Mouse (Mus musculus) kidney, embryonic 15.5 days (tissue): ENCODE data around the gene Hoxc6. TPM values are rescaled to one million over a fixed set of nuclear protein-coding genes. Genes with fewer than 3 reads are reported as not detected.

ENCODE experiments used
- ATAC-seq: fragments of 200-750 bp; cut with Nextera tagmentation; replicated peaks from 2 replicates; pipeline ENCODE4 v1.8.0; 2017; ENCODE audit warnings: moderate TSS enrichment; ENCODE audit not compliant: low FRiP score
- H3K27ac ChIP-seq: fragments of 300-500 bp; sonication (generic); 2 replicates; pipeline ENCODE4 v1.5.1; 2015; ENCODE audit warnings: mild to moderate bottlenecking, inconsistent platforms
- H3K27me3 ChIP-seq: fragments of 300-500 bp; sonication (generic); 2 replicates; pipeline ENCODE4 v1.6.1; 2015; ENCODE audit warnings: inconsistent platforms
- H3K36me3 ChIP-seq: fragments of 300-500 bp; sonication (generic); 2 replicates; pipeline ENCODE4 v1.6.1; 2015; ENCODE audit warnings: inconsistent platforms
- H3K4me1 ChIP-seq: fragments of 300-500 bp; sonication (generic); 2 replicates; pipeline ENCODE4 v1.6.1; 2015; ENCODE audit warnings: inconsistent platforms
- H3K4me2 ChIP-seq: fragments of 300-500 bp; sonication (generic); 2 replicates; pipeline ENCODE4 v1.6.1; 2015; ENCODE audit warnings: moderate library complexity, mild to moderate bottlenecking, inconsistent platforms
- H3K4me3 ChIP-seq: fragments of 300-500 bp; sonication (generic); replicated peaks from 2 replicates; pipeline ENCODE4 v1.5.1; 2015; ENCODE audit warnings: mild to moderate bottlenecking, inconsistent platforms
- H3K9ac ChIP-seq: fragments of 300-500 bp; sonication (generic); 2 replicates; pipeline ENCODE4 v1.6.1; 2015; ENCODE audit warnings: mild to moderate bottlenecking, inconsistent platforms
- H3K9me3 ChIP-seq: fragments of 300-500 bp; sonication (generic); replicated peaks from 2 replicates; pipeline ENCODE4 v1.6.1; 2016; ENCODE audit warnings: inconsistent platforms
- WGBS: fragments of 180-500 bp; shearing (Covaris S2); methylation state at CpG from one replicate; pipeline ENCODE4 v1.1.7; 2015; ENCODE audit warnings: mixed read lengths; 5-methylcytosine and 5-hydroxymethylcytosine counted together
- polyA plus RNA-seq: library from polyadenylated mRNA; unstranded; fragments of >200 nt; fragmentation: Nextera tagmentation; extraction: Ambion mirVana; gene quantifications from 2 replicates; pipeline ENCODE4 v1.2.1, GENCODE M21; 2015

Gene Hoxc6
- polyA plus RNA-seq, 1 experiment from 2014 or later = 10.9 TPM

- no peak for ATAC-seq
- peak overlapping the region; percentile 92 for H3K27ac ChIP-seq
- peak overlapping the region; percentile 35 for H3K4me3 ChIP-seq
- peaks cover 78% of the 10 kb centered on the region for H3K27me3 ChIP-seq
- no peaks in the 10 kb centered on the region for H3K9me3 ChIP-seq
- H3K9ac ChIP-seq = peak overlapping the region; percentile 51
- no peaks in the 10 kb centered on the region for H3K36me3 ChIP-seq
- H3K4me2 ChIP-seq = peak overlapping the region; percentile 55
- H3K4me1 ChIP-seq = peaks cover 95% of the 10 kb centered on the region
- WGBS = 2% methylated on average over 27 of the region's 27 CpGs
These were observed 11.4 kb downstream of the Hoxc6 start for GRCm38 (mm10) chr15:103009265-103010111.

DNA sequence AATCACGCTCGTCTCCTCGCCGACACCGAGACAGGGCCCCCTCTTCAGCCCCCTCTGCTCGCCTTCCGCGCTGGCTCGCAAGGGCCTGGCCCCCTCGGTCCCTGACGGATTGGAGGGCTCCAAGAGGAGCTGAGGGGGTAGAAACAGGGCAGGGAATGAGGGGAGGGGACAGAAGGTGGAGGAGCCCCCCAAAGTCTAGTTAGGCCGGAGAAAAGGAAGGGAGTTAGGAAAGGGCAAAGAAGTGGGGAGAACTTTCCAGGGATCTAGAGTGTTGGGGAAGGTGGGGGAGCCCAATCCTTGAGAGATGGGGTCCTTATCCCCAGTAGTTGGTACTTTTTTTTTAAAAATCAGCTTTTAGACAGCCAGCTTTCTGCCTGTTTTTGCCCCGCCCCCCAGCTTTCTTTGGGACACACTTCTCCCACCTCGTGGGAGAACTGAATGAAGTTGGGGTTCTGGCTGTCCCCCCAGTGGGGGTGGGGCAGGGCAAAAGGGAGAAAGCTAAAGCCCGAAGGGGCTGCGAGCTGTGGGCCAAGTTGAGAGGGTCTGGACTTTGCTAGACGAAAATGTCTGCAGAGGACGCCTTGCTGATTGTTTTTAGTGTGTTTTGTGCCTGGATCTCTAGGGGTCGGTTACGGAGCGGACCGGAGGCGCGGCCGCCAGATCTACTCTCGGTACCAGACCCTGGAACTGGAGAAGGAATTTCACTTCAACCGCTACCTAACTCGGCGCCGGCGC is 12.2 kb downstream of the Hoxc6 start:
- Histone ChIP-seq H3K9me3 (no peaks in the 10 kb centered on the region), H3K27ac (peak overlapping the region; percentile 92), H3K36me3 (no peaks in the 10 kb centered on the region), H3K27me3 (peaks cover 78% of the 10 kb centered on the region), H3K4me1 (peaks cover 95% of the 10 kb centered on the region), H3K4me2 (peak overlapping the region; percentile 55), H3K4me3 (peak overlapping the region; percentile 35), H3K9ac (peak overlapping the region; percentile 51)
- 0 out of 2 replicates have a peak, but pooled peaks have one; percentile 15 for ATAC-seq
- 3% methylated on average over 31 of the region's 31 CpGs for WGBS

GRCm38 (mm10) chr15:103010847-103011555 is 12.9 kb downstream of the Hoxc6 start:
- Histone ChIP-seq H3K27me3 (peaks cover 78% of the 10 kb centered on the region), H3K4me3 (peak overlapping the region; percentile 35)

DNA sequence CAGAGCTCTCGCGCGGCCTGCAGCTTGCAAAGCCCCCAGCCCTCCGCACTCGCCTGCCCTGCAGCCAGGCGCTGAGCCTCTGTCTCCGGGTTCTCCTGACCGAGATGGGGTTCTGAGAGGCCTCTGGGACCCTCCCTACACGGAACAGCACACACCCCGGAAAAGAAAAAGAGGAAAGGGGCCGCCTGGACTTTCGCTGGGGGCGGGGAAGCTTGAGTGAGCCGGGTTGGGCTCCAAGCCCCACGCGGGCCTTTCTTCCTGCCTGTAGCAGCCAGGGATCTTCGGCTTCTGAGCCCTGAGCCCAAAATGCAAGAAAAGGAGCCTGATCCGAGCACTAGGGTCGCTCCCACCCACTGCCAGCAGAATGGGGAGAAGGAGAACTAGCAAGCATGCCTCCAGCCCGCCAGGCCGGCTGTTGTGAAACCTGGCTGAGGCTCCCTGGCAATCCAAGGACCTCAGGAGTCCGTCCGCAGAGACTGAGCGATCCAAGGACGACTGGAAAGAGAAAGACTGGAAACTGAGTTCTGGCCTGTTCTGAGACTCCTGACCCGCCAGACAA is 13.9 kb downstream of the Hoxc6 start:
- peaks cover 80% of the 10 kb centered on the region for H3K27me3 ChIP-seq
- peak overlapping the region; percentile 46 for H3K4me2 ChIP-seq
- ATAC-seq = no peak
- H3K9ac ChIP-seq = peak overlapping the region; percentile 12
- WGBS = 21% methylated on average over 26 of the region's 26 CpGs
- peak overlapping the region; percentile 15; the same call in 1 of the 2 replicates for H3K4me3 ChIP-seq
- no peaks in the 10 kb centered on the region for H3K36me3 ChIP-seq
- peak overlapping the region; percentile 95 for H3K27ac ChIP-seq
- peaks cover 95% of the 10 kb centered on the region for H3K4me1 ChIP-seq
- H3K9me3 ChIP-seq = no peaks in the 10 kb centered on the region

More at GRCm38 (mm10) chr15:103010847-103011555, 12.9 kb downstream of the Hoxc6 start:
- ATAC-seq = no peak
- Histone ChIP-seq H3K9ac (peak overlapping the region; percentile 51), H3K4me1 (peaks cover 95% of the 10 kb centered on the region), H3K27ac (peak overlapping the region; percentile 92), H3K9me3 (no peaks in the 10 kb centered on the region), H3K4me2 (peak overlapping the region; percentile 55), H3K36me3 (no peaks in the 10 kb centered on the region)
- 8% methylated on average over 28 of the region's 28 CpGs for WGBS

DNA sequence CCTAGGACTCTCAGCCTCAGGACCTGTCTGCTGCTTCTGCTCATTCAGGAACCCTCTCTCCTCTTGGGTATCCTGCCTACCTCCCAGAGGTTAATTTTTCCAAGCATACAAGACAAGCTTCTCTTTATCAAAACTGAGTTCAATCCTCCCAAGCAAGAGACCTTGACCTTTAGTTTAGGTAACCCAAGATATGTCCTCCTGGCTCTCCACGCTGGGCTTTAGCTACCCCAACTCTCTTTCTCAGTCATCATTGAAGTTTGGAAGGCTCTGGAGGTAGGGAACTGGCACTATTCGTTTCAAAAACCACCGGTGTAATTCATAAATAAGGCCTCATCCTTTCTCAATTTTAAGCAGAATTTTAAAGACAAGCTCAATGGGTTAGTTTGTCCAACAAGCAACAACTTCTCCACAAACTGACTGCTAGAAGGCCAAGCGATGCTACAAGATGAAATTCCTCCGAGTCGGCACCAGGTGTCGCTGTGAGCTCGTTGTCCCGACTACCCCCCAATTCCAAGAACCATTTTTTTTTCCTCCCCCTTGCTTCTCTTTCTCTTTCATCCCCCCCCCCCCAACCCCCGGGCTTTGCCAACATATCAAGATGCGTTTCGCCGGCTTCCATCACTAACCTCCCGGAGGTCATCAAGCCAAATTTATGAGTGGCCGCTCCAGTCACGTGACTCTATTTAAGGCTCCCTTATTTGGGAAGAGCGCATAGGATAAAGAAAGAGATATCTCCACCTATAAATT is 15.4 kb downstream of the Hoxc6 start:
- peak overlapping the region; percentile 95 for H3K27ac ChIP-seq
- peak overlapping the region; percentile 44; the same call in 1 of the 2 replicates for H3K9ac ChIP-seq

DNA sequence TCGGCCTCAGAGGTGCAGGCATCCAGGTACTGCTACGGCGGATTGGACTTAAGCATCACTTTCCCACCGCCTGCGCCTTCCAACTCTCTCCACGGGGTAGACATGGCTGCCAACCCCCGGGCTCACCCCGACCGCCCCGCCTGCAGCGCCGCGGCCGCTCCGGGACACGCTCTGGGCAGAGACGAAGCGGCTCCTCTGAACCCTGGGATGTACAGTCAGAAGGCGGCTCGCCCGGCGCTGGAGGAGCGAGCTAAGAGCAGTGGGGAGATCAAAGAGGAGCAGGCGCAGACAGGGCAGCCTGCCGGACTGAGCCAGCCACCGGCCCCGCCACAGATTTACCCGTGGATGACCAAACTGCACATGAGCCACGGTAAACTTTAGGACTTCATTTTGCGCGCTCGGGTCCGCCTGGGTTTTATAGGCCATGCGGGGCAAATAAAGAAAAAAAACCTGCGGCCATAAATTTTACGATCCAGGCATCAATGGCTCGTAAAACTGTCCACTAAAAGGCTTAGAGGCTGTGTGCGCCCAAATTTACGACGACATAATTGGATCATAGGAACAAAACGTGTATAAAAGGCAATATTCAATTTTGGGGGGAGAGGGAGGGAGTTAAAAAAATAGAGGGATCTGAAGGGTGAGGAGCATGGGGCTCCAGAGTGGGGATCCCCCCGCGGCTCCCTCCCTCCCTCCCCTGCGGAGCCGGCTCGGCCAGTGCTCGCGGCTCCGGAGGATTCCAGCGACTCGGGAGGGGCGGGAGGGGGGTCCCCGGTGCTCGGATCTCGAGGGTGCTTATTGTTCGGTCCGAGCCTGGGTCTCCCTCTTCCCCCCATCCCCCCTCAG is 16.3 kb downstream of the Hoxc6 start:
- peak overlapping the region; percentile 44 for H3K9ac ChIP-seq

More for the DNA sequence above, 15.4 kb downstream of the Hoxc6 start:
- Histone ChIP-seq H3K9me3 (no peaks in the 10 kb centered on the region), H3K4me3 (peak overlapping the region; percentile 42), H3K4me1 (peaks cover 95% of the 10 kb centered on the region), H3K27me3 (peaks cover 75% of the 10 kb centered on the region), H3K4me2 (peak overlapping the region; percentile 81), H3K36me3 (no peaks in the 10 kb centered on the region)
- 6% methylated on average over 17 of the region's 17 CpGs for WGBS
- ATAC-seq = no peak

GRCm38 (mm10) chr15:103015009-103015399 is 16.9 kb downstream of the Hoxc6 start:
- Histone ChIP-seq H3K9me3 (no peaks in the 10 kb centered on the region), H3K27me3 (peaks cover 84% of the 10 kb centered on the region), H3K4me3 (peak overlapping the region; percentile 42), H3K4me1 (peaks cover 94% of the 10 kb centered on the region), H3K36me3 (no peaks in the 10 kb centered on the region), H3K9ac (peak overlapping the region; percentile 44), H3K27ac (peak overlapping the region; percentile 95), H3K4me2 (peak overlapping the region; percentile 81)
- no peak; the same call in 1 of the 2 replicates for ATAC-seq
- 4% methylated on average over 26 of the region's 28 CpGs for WGBS

More for the DNA sequence above, 16.3 kb downstream of the Hoxc6 start:
- Histone ChIP-seq H3K36me3 (no peaks in the 10 kb centered on the region), H3K27ac (peak overlapping the region; percentile 95), H3K4me1 (peaks cover 94% of the 10 kb centered on the region), H3K27me3 (peaks cover 84% of the 10 kb centered on the region), H3K4me3 (peak overlapping the region; percentile 42), H3K4me2 (peak overlapping the region; percentile 81), H3K9me3 (no peaks in the 10 kb centered on the region)
- peak; percentile 75 for ATAC-seq
- under 1% methylated on average over 49 of the region's 57 CpGs for WGBS

DNA sequence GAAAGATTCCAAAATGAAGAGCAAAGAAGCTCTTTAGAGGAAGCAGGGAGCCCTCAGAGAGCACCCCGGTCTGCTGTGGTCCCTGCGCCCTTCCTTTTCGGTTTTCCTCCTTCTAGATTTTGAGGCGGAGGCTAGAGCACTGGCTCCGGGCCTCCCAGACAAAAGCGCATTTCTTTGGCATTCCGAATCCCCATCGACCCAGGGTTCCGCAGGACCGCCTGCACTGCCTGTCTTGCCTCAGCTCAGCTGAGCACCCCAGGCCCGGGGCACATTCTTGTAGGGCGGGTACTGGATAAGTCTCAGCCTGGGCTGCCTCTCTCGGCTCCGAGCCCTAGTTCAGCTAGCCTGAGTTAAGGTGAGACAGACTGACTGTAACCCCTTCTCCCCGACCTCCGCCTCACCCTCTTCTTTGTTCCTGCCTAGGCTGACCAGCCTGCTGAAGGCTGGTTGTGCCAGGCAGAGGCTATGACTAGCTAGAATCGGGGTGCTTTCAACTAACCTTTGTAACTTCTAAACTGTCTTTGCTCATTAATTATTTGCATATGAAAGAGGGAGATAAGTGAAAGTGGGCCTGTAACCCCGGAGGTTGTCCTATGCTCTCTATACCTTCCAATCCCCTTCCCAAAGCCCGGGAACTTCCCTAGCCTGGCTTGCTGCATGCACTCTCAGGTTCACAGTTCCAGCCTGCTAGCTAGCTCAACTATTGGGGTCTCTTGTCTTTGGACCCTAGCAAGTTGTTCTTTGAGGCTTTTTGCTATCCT is 17.5 kb downstream of the Hoxc6 start:
- Histone ChIP-seq H3K27ac (peak overlapping the region; percentile 95), H3K36me3 (no peaks in the 10 kb centered on the region), H3K4me2 (peak overlapping the region; percentile 81), H3K9me3 (no peaks in the 10 kb centered on the region), H3K27me3 (peaks cover 84% of the 10 kb centered on the region), H3K9ac (peak overlapping the region; percentile 44; the same call in 1 of the 2 replicates), H3K4me1 (peaks cover 94% of the 10 kb centered on the region), H3K4me3 (peak overlapping the region; percentile 42)
- WGBS = 22% methylated on average over 19 of the region's 19 CpGs
- no peak for ATAC-seq

- peaks cover 95% of the 10 kb centered on the region for H3K4me1 ChIP-seq
- no peaks in the 10 kb centered on the region for H3K36me3 ChIP-seq
- H3K9ac ChIP-seq = no peak within 1 kb of the TSS
- H3K4me3 ChIP-seq = 0 out of 2 replicates have a peak within 1 kb of the TSS, but pooled peaks have one; percentile 4
- H3K9me3 ChIP-seq = no peaks in the 10 kb centered on the region
- peak within 1 kb of the TSS; percentile 56 for H3K27ac ChIP-seq
- H3K4me2 ChIP-seq = peak within 1 kb of the TSS; percentile 36
- 26% methylated on average over 9 of the region's 9 CpGs for WGBS
- H3K27me3 ChIP-seq = peaks cover 86% of the 10 kb centered on the region
- ATAC-seq = peak; percentile 46
These were observed 20.6 kb downstream of the Hoxc6 start, which contains the start of gene Hoxc4 for GRCm38 (mm10) chr15:103018636-103019035. Gene Hoxc4 (plus strand): TSS chr15:103018934.
